Mouse (Mus musculus) hindbrain, embryonic 14.5 days (tissue): ENCODE results near the gene Rtl3. TPM values are rescaled to one million over a fixed set of nuclear protein-coding genes. Genes with fewer than 3 reads are reported as not detected.

Source experiments
- ATAC-seq: fragments of 200-750 bp; cut with Nextera tagmentation; 2 replicates; pipeline ENCODE4 v1.8.0; 2017; ENCODE audit warnings: moderate number of reproducible peaks, mild to moderate bottlenecking, moderate TSS enrichment, moderate library complexity; ENCODE audit not compliant: low FRiP score
- DNase-seq: peaks from one replicate; pipeline ENCODE4 v3.0.0-alpha.2; 2015; ENCODE audit warnings: low spot score
- H3K27ac ChIP-seq: fragments of 300-500 bp; sonication (generic); 2 replicates; pipeline ENCODE4 v1.5.1; 2014; ENCODE audit warnings: mild to moderate bottlenecking, moderate library complexity
- H3K27me3 ChIP-seq: fragments of 300-500 bp; sonication (generic); 2 replicates; pipeline ENCODE4 v1.6.1; 2014; ENCODE audit warnings: mild to moderate bottlenecking, low read length, mixed read lengths; ENCODE audit not compliant: control insufficient read depth, insufficient read depth
- H3K36me3 ChIP-seq: fragments of 300-500 bp; sonication (generic); replicated peaks from 2 replicates; pipeline ENCODE4 v1.6.1; 2014; ENCODE audit not compliant: control insufficient read depth, insufficient read depth
- H3K4me1 ChIP-seq: fragments of 300-500 bp; sonication (generic); replicated peaks from 2 replicates; pipeline ENCODE4 v1.6.1; 2014; ENCODE audit warnings: antibody characterized with exemption, low read length, mixed read lengths; ENCODE audit not compliant: control insufficient read depth, insufficient read depth
- H3K4me2 ChIP-seq: fragments of 300-500 bp; sonication (generic); replicated peaks from 2 replicates; pipeline ENCODE4 v1.6.1; 2014; ENCODE audit warnings: mild to moderate bottlenecking, moderate library complexity
- H3K4me3 ChIP-seq: fragments of 300-500 bp; sonication (generic); replicated peaks from 2 replicates; pipeline ENCODE4 v1.5.1; 2014; ENCODE audit warnings: mild to moderate bottlenecking, low read length
- H3K9ac ChIP-seq: fragments of 300-500 bp; sonication (generic); 2 replicates; pipeline ENCODE4 v1.6.1; 2014
- H3K9me3 ChIP-seq: fragments of 300-500 bp; sonication (generic); 2 replicates; pipeline ENCODE4 v1.6.1; 2016; ENCODE audit warnings: low read length; ENCODE audit not compliant: control insufficient read depth
- WGBS: fragments of 180-500 bp; shearing (Covaris S2); extraction: QIAGEN DNeasy Blood & Tissue Kit; methylation state at CpG from one replicate; pipeline ENCODE4 v1.1.7; 2014; 5-methylcytosine and 5-hydroxymethylcytosine counted together
- polyA plus RNA-seq: library from polyadenylated mRNA; unstranded; fragments of >200 nt; fragmentation: Nextera tagmentation; extraction: Ambion mirVana; gene quantifications from 2 replicates; pipeline ENCODE4 v1.2.1, GENCODE M21; 2014

Rtl3 gene
- 0.29 and 0.47 TPM in 2 replicates for polyA plus RNA-seq

DNA sequence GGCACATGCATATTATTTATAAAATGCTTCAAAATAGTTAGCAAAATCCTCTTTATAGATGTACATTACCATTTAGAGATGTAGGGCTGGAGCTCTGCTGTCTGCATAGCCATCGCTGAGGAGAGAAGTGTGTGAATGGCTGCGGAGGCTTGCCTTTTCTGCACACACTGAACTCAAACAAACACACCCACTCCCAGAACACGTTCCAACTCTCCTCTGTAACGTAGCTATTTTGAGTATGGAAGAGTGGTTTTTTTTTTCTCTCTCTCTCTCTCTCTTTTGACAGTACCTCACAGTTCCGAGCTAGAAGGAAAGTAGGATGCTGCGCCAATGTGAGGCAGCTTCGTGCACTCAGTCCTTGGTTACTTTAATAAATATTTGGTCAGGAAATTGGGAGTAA is at the start of gene Rtl3:
TSS of gene Rtl3 (minus strand) at position 236 of the 400 bp plus-strand sequence.
- DNase-seq, result no peak

DNA sequence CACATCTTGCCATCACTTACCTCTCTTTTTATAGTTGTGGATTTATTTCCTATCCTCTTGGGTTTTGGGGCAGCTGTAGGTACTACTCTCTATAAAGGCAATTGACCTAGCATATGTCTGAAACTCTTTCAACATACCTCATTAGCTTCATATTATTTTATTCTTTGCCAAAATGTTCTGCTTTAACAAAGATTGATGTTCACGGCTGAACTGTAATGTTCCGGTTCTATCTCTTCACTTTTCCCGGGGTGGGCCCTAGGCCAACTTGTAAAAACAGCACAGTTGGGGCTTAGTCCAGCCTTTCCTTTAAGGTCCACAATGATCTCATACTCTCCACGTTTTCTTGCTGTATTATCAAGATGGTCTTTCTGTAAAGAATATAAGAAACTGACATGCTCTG is 31.9 kb upstream of the Rtl3 start:
- no peaks in the 10 kb centered on the region for H3K4me1 ChIP-seq
- H3K27ac ChIP-seq, result no peak overlapping the region
- 50% methylated on average over 4 of the region's 4 CpGs for WGBS
- no peaks in the 10 kb centered on the region for H3K9me3 ChIP-seq
- H3K9ac ChIP-seq, result no peak overlapping the region
- no peak overlapping the region for H3K4me2 ChIP-seq
- H3K36me3 ChIP-seq, result no peaks in the 10 kb centered on the region
- no peak overlapping the region for H3K4me3 ChIP-seq
- DNase-seq, result peak; percentile 23
- ATAC-seq, result no peak
- no peaks in the 10 kb centered on the region for H3K27me3 ChIP-seq

More for the DNA sequence above, at the start of gene Rtl3:
- WGBS, result 84% methylated on average over 7 of the region's 7 CpGs
- H3K9ac ChIP-seq, result no peak within 1 kb of the TSS
- H3K27ac ChIP-seq, result no peak within 1 kb of the TSS
- no peak within 1 kb of the TSS for H3K4me2 ChIP-seq
- H3K36me3 ChIP-seq, result no peaks in the 10 kb centered on the region
- no peaks in the 10 kb centered on the region for H3K27me3 ChIP-seq
- H3K4me1 ChIP-seq, result no peaks in the 10 kb centered on the region
- H3K4me3 ChIP-seq, result no peak within 1 kb of the TSS
- no peak for ATAC-seq
- H3K9me3 ChIP-seq, result no peaks in the 10 kb centered on the region

DNA sequence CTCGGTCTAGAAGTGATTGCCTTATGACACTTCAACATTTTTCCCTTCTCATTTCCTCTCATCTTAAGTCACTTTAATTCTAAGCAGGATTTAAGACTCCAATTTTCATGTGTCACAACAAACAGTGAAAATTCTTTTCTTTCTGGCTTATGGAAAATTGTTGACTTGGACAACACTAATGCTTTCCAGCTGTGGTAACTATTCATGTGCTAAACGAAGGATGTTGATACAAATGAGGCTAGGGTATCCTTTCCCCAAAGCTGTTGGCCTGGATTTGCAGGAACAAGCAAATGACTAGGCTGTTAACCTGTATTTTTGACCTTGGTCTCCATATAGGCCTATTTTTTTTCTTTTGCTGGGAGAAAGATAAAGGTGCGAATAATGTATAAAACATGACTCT is 31.4 kb upstream of the Rtl3 start:
- H3K4me2 ChIP-seq, result no peak overlapping the region
- no peak for DNase-seq
- H3K4me3 ChIP-seq, result no peak overlapping the region
- H3K27me3 ChIP-seq, result no peaks in the 10 kb centered on the region
- H3K9me3 ChIP-seq, result no peaks in the 10 kb centered on the region
- ATAC-seq, result no peak
- whole genome bisulfite sequencing, result 44% methylated on average over 3 of the region's 3 CpGs
- H3K9ac ChIP-seq, result no peak overlapping the region
- no peak overlapping the region for H3K27ac ChIP-seq
- H3K4me1 ChIP-seq, result no peaks in the 10 kb centered on the region
- no peaks in the 10 kb centered on the region for H3K36me3 ChIP-seq

DNA sequence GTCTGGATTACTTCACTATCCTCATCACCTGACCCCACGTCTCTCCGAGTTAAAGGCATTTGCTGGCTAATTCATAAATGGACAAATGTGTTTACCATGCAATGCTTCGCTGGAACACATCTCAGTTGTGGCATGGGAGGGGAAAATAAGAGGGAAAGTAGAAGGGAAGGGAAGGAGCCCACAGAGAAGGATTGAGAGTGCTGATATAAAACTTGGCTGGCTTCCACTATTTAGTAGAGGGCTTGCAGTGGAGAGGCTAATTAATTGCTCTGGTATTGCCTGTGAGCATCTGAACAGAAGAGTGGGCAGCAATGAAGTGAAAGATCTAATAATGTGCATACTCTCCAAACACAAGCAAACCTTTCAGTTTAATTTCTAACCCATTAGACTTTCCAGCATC is 31.0 kb upstream of the Rtl3 start:
- H3K4me2 ChIP-seq, result no peak overlapping the region
- no peaks in the 10 kb centered on the region for H3K27me3 ChIP-seq
- H3K27ac ChIP-seq, result no peak overlapping the region
- DNase-seq (no peak), ATAC-seq (no peak)
- no peaks in the 10 kb centered on the region for H3K4me1 ChIP-seq
- no peak overlapping the region for H3K9ac ChIP-seq
- H3K36me3 ChIP-seq, result no peaks in the 10 kb centered on the region
- 70% methylated on average over 3 of the region's 3 CpGs for WGBS
- H3K4me3 ChIP-seq, result no peak overlapping the region
- H3K9me3 ChIP-seq, result no peaks in the 10 kb centered on the region

DNA sequence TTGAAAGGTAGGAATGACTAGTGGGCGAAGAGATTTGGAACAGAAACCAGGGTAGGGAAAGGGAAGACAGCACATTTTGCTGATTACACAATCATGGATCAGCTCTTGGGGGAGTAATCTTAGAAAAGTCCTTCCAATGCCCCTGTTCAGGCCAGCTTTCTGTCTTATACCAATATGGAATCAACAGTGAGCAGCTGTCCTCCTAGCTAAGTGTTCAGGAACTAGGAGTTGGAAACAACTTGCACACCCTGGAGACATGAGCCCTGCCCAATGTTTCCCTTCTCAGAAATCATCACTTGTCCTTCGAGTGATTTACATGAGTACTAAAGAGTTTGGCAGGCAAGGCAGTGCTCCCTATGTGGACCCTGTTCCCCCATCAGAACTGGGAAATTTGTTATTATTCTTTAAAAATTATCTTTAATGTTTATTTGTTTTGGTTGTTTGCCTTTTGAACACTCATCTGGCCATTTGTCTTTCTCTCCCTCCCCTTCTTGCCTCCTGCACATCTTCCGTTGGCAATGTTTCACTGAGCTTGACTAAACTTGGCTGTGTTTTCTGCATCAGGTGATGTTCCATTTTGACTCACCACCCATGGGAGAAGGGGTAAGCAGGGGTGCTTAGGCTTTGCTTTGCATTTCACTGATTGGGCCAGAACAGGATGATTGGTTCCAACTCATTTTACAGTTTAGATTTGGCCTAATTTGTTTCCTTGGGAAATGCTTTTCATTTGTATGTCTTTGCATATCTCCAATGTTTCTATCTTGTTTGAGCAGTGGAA is 13.3 kb upstream of the Rtl3 start:
- DNase-seq, result no peak
- WGBS, result 88% methylated on average over 3 of the region's 3 CpGs
- Histone ChIP-seq H3K27ac (no peak overlapping the region), H3K4me3 (no peak overlapping the region), H3K4me2 (no peak overlapping the region), H3K9ac (no peak overlapping the region), H3K27me3 (no peaks in the 10 kb centered on the region), H3K36me3 (no peaks in the 10 kb centered on the region), H3K4me1 (no peaks in the 10 kb centered on the region), H3K9me3 (no peaks in the 10 kb centered on the region)
- no peak for ATAC-seq

DNA sequence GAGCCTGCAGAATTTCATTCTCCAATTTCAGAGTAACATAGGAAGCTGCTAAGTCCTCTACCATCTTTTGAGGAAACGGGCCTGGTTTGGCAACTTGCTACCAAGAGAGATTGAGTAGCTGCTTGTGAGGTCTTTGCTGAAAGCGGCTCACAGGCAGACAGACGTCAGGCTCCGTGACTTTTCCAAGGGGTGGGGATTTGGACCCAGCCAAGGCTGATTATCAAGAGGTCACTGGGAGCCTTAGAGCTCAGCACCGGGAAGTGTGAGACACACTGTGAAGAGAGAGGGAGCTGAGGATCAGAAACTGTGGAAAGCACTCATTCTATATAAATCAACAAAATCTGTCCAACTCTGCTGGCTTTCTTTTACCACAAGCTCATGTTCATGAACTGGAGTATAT is 853 bp downstream of the Rtl3 start:
- no peak overlapping the region for H3K4me2 ChIP-seq
- no peaks in the 10 kb centered on the region for H3K27me3 ChIP-seq
- no peak overlapping the region for H3K9ac ChIP-seq
- no peaks in the 10 kb centered on the region for H3K36me3 ChIP-seq
- DNase-seq, result no peak
- 63% methylated on average over 5 of the region's 5 CpGs for WGBS
- H3K4me3 ChIP-seq, result no peak overlapping the region
- no peak overlapping the region for H3K27ac ChIP-seq
- H3K4me1 ChIP-seq, result no peaks in the 10 kb centered on the region
- ATAC-seq, result no peak
- H3K9me3 ChIP-seq, result no peaks in the 10 kb centered on the region

DNA sequence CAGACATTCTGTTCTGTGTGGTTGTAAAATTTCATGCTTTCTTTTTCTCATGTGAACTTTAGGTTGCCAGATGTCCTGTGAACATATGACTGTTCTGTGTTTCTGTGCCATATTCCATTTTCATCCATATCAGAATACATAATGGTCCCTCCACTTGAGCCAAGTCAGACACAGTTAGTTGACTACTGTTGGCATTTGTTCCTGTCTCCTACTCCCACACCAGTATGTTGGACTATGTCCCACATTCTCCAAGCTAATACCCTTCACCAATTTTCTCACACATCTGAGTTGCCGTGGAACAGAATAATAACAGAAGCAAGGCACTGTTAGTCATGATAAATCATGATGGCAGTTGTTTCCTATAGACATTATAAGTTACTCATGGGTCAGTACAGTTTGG is 9.9 kb downstream of the Rtl3 start:
- 81% methylated on average over 1 of the region's 1 CpGs for WGBS
- DNase-seq, result no peak

DNA sequence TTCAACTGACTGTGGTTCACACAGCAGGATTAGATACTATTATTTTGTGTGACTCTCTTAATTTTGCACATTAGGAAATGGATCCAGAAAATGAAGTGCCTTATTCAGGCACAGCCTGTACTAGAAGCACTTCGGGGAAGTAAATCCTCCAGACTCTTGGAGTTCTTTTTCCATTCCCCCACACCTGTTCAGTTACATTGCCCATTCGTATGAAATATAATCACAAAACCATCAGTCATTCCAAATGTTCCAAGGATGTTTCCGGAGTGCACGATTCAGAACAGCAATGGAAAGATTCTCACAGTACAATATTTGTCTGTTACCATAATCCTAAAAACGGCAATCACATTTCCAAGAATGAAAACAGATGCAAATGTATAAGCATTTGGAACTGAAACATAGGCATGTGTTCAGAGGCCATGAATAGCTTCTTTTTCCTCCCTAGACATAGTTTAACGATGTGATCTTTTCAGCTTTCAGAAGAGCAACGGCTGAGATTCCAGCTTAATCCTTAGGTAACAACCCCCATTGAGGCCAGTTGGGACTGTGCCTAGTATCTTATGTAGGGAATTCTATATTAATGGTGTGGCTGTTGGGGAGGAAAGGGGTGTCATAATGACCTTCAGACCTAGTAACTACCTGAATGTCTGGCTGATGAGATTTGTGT is 30.8 kb downstream of the Rtl3 start:
- DNase-seq (no peak), ATAC-seq (no peak)
- H3K27ac ChIP-seq, result no peak overlapping the region
- no peaks in the 10 kb centered on the region for H3K9me3 ChIP-seq
- H3K27me3 ChIP-seq, result no peaks in the 10 kb centered on the region
- H3K36me3 ChIP-seq, result no peaks in the 10 kb centered on the region
- 73% methylated on average over 7 of the region's 7 CpGs for WGBS
- H3K4me1 ChIP-seq, result no peaks in the 10 kb centered on the region
- no peak overlapping the region for H3K4me2 ChIP-seq
- no peak overlapping the region for H3K4me3 ChIP-seq
- no peak overlapping the region for H3K9ac ChIP-seq

More for the DNA sequence above, 9.9 kb downstream of the Rtl3 start:
- Histone ChIP-seq H3K27me3 (no peaks in the 10 kb centered on the region), H3K4me1 (no peaks in the 10 kb centered on the region), H3K4me2 (no peak overlapping the region), H3K4me3 (no peak overlapping the region), H3K9me3 (no peaks in the 10 kb centered on the region), H3K27ac (no peak overlapping the region), H3K9ac (no peak overlapping the region), H3K36me3 (no peaks in the 10 kb centered on the region)
- ATAC-seq, result no peak

DNA sequence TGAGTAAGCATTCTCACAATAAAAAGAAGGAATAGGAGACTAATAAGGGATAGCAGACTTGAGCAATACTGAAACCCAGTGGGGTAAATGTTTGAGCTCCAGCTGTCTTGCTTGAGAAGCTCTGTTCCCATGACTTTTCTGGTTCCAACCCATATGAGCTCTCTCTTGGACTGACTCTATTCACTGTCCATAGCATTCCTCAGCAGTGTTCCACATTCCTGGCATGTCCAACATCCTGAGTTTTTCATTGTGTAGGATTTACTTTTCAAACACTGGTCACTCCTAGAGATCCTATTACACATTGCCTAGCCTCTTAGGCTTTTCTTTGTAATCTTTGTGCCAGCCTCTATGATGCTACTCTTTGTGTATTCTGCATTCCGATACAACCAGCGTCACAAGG is 36.1 kb downstream of the Rtl3 start:
- DNase-seq, result no peak
- Histone ChIP-seq H3K4me3 (no peak overlapping the region), H3K27me3 (no peaks in the 10 kb centered on the region), H3K36me3 (no peaks in the 10 kb centered on the region), H3K9me3 (no peaks in the 10 kb centered on the region), H3K4me1 (no peaks in the 10 kb centered on the region), H3K4me2 (no peak overlapping the region), H3K27ac (no peak overlapping the region), H3K9ac (no peak overlapping the region)
- ATAC-seq, result no peak
- WGBS, result 33% methylated on average over 2 of the region's 2 CpGs
